Mouse (Mus musculus) heart, postnatal 4 days (tissue): ENCODE results near the gene Ctla4. TPM values are rescaled to one million over a fixed set of nuclear protein-coding genes. Genes with fewer than 3 reads are reported as not detected.

ENCODE experiments used
- total RNA-seq, 2 experiments: library from RNA; stranded (reverse); gene quantifications; 2 replicates each; pipeline ENCODE4 v1.2.3; 2021

Ctla4 gene
- total RNA-seq, 2 experiments from 2014 or later, result not detected

Other genes with a start within 250 kb of the Ctla4 start
- gene Cd28, start 170.2 kb upstream of the Ctla4 start, total RNA-seq, result under 1 TPM; 0.63 to 0.71 TPM
- under 1 TPM; 0.26 to 0.27 TPM for gene Icos, start 90.9 kb downstream of the Ctla4 start, total RNA-seq